Mouse (Mus musculus) kidney, adult 11 months (tissue): ENCODE data around the gene Scd2.
"Not testable (repeated sequence)": the region's sequence is repeated elsewhere in the genome, so short reads cannot be mapped to it uniquely, and the experiment has no call there.

Experiments used
- DNase-seq: peaks from one replicate; pipeline ENCODE4 v3.0.0; 2022

Gene Scd2

GRCm38 (mm10) chr19:44274452-44274851 lies 19.0 kb upstream of the Scd2 start:
- DNase-seq = no peak

GRCm38 (mm10) chr19:44275418-44275817 lies 18.1 kb upstream of the Scd2 start:
- no peak for DNase-seq

DNA sequence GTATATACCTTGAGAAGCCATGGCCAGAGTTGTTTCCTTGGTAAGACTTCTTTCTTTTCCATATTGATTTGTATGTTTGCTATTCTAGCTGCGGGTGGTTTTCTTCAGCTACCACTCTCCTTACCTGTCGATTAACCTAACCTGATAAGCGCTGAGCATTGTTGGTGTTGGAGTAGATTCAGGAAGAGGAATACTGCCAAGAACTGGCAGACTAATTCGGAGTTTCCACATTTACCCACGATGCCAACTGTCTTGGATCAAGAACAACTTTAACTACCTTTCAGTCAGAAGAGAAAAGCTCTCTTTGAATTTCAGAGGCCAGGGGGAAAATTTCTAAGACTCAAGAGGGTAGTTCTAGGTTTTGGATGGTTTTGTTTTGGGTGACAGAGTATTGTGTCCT lies 16.6 kb upstream of the Scd2 start:
- no peak for DNase-seq

- no peak for DNase-seq
Measured at GRCm38 (mm10) chr19:44277931-44278330, 15.5 kb upstream of the Scd2 start.

- no peak for DNase-seq
Measured at GRCm38 (mm10) chr19:44280755-44281154, 12.7 kb upstream of the Scd2 start.

DNA sequence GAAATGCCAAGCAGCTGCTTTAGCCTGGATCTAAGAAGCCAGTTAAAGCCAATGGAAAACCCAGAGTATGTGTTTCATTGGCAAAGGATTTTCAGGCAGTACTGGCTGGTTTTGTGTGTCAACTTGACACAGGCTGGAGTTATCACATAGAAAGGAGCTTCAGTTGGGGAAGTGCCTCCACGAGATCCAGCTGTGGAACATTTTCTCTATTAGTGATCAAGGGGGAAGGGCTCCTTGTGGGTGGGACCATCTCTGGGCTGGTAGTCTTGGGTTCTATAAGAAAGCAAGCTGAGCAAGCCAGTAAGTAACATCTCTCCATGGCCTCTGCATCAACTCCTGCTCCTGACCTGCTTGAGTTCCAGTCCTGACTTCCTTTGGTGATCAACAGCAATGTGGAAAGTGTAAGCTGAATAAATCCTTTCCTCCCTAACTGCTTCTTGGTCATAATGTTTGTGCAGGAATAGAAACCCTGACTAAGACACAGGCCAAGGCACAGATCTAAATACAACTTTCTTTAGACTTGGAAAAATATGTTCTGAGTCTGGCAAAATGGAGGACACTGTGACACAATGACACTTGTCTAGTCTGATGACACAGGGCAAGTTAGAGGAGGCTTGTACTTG lies 11.5 kb upstream of the Scd2 start:
- not testable (repeated sequence) for DNase-seq

DNA sequence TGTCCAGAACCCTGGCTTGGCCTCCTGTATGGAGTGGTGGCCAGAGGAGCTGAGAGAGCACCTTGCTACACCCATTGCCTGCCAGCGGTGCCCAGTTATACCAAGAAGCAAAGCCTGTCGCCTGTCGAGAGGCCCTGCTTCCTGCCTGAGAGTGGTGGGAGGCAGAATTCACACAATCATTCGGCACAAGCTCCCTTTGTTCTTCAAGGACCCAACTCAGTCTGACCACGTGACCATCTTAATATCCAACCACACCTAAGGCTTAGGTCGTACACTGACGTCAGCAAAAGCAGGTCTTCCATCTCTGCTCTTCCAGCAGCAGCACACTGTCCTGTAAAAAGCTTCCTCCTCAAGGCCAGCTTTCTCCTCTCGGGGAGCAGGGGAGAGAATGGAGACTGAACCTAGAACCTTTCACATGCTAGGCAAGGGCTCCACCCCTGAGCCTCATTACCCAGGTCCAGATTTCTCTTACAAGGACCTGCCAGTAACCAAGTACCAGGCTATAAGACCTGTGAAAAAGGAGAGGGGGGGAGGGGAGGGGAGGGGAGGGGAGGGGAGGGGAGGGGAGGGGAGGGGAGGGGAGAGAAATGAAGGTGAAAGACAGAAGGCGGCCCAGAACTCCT lies 10.8 kb upstream of the Scd2 start:
- DNase-seq = no peak

- no peak for DNase-seq
Measured at GRCm38 (mm10) chr19:44283157-44284024, 10.1 kb upstream of the Scd2 start.

DNA sequence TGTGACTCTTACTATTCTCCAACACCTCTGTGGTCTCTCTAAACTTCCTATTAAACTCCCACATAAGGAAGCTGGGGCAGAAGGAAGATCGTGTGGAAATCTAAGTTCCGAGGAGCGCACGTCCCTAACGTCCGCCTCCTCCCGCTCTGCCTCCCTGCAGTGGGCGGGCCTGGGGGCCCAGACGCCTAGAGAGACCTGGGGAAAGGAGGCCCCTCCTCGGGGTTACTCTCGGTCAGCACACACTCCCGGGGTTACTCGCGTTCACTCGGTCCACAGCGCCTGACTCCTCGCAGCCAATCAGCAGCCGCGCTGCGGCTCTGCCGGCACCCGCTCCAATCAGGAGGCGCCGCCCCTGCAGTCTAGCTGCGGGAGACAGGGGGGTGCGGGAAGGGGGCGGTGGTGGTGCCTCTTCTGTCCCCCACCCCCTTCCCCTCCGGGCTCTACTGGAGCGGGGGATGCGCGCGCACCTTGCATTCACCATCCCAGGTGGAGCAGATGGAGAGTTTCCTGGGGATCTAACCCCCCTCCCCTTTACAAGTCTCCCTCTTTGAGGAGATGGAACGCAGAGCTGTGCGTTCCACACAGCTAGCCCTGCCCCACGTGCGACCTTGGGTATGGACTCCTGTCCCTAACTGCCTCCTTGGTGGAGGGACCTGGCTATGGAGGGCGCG lies 9.3 kb upstream of the Scd2 start:
- peak; percentile 91 for DNase-seq

GRCm38 (mm10) chr19:44284723-44285122 lies 8.8 kb upstream of the Scd2 start:
- peak; percentile 73 for DNase-seq

GRCm38 (mm10) chr19:44285554-44285953 lies 7.9 kb upstream of the Scd2 start:
- no peak for DNase-seq

- DNase-seq = no peak
Measured at GRCm38 (mm10) chr19:44286109-44286508, 7.4 kb upstream of the Scd2 start.

- no peak for DNase-seq
Measured at GRCm38 (mm10) chr19:44287415-44288110, 5.9 kb upstream of the Scd2 start.

GRCm38 (mm10) chr19:44292083-44292482 lies 1.4 kb upstream of the Scd2 start:
- DNase-seq = no peak

GRCm38 (mm10) chr19:44292483-44292882 lies 991 bp upstream of the Scd2 start:
- no peak for DNase-seq

DNA sequence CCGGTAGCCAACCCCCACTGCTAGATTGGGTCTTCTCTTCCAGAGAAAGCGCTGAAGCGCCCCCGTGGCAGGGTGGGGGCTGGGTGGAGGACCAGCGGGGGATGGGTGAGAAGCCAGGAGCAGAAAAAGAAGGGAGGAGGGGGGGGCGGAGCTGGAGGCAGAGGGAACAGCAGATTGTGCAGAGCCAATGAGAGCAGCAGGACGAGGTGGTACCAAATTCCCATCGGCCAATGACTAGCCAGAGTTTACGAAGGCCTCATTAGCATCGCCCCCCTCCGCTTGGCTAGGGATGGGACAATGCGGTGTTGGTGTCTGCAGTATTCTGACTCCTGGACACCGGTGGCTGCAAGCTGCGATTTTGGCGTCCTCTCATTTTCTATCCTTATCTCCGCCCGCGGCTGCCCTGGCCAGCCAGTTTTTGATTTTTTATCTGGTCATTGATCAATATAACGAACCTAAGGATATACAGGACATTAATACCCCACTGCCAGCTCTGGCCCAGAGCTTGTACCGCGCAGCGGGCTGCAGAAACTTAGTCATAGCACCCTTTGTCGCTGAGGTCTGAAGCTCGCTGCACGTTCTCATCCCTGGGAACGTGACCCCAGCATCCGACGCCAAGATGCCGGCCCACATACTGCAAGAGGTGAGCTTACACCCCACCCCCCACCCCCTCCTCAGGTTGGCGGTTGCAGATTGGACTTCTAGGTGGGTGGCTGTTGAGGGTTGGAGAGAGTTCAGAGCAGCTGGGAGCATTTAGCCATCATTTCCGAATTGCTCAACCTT lies 486 bp downstream of the Scd2 start:
- DNase-seq = peak; percentile 85

DNA sequence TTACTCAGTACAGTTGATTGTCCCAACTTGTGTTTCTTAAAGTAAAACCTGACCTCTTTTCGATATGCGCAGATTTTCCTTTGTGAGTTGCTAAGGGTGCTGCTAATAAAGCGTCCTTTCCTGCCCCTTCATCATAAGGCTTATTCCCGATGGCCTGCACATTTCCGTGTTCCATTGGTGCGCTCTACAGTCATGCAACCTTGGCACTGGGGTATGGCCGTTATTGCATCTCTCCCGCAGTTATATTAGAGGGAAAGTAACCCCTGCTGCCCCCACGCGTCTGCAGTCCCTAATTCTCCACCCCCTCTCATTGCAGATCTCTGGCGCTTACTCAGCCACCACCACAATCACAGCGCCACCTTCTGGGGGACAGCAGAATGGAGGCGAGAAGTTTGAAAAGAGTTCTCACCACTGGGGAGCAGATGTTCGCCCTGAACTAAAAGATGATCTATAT lies 1.1 kb downstream of the Scd2 start:
- peak; percentile 73 for DNase-seq

GRCm38 (mm10) chr19:44295251-44295650 lies 1.8 kb downstream of the Scd2 start:
- DNase-seq = no peak

GRCm38 (mm10) chr19:44295741-44296140 lies 2.3 kb downstream of the Scd2 start:
- peak; percentile 80 for DNase-seq

DNA sequence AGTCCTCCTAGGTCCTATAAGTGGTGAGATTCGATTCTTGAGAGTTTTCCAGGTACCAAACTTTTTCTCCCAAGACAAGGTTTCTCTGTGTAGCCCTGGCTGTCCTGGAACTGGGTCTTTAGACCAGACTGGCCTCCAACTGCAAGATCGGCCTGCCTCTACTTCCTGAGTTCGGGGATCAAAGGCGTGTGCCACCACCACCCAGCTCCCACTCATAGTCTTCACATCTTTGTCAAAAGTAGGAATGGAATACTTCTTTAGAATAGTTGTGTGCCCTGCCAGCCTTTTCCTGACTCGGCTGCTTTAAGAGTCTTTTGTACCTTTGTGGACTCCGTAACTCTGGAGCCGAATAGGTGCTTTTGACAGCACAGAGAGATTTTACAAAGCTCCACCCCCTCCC lies 2.7 kb downstream of the Scd2 start:
- DNase-seq = no peak

- no peak for DNase-seq
Measured at GRCm38 (mm10) chr19:44297068-44297760, 3.7 kb downstream of the Scd2 start.
